Mouse (Mus musculus) layer of hippocampus, adult 9-10 months (tissue): ENCODE measurements around the gene Gm20388.
"Not testable (repeated sequence)": the region's sequence is repeated elsewhere in the genome, so short reads cannot be mapped to it uniquely, and the experiment has no call there.

Source experiments
- DNase-seq: peaks from one replicate; pipeline ENCODE4 v3.0.0; 2022; ENCODE audit warnings: low spot score

The Gm20388 gene

DNA sequence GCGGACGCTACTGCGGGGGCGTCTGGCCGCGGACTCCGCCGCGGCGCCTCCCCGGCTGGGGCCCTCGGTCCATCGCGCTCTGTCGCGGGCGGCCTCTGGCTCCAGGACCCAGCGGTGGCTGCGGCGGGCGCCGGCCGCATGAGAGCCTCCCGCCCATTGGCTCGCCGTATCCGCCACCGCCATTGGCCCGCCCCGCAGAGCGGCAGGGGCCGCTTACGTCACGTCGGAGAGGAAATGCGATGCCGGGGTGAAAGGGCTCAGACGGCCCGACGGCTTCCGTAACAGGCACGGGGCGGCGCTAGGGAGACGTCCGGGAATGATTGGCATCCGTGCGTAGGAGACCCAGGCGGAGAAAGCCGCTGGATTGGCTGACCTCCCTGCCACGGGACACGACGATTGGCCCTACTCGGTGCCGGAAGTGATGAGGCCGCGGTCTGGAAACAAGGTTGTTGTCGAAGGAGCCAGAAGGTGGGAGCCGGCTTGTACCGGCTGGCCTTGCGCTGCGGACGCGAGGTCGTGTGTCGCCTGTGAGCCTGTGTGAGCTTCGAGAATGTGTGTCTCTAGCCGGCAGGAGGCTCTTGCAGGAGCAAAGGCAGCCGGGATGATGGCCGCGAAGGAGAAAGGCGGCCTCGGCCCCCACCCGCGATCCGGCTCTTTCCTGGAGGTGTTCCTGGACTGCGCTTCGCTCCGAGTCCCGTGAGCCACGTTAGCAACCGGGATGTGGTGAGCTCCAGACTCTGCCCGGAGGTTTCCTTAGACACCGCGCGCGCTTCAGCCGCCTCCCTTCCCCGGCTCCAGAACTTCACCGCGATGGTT is 3131.7 kb downstream of the Gm20388 start, which contains the start of gene Ankrd11:
Gene Ankrd11, minus strand, starts transcription at position 120 of the 816 bp plus-strand sequence.
- DNase-seq: peak; percentile 98

DNA sequence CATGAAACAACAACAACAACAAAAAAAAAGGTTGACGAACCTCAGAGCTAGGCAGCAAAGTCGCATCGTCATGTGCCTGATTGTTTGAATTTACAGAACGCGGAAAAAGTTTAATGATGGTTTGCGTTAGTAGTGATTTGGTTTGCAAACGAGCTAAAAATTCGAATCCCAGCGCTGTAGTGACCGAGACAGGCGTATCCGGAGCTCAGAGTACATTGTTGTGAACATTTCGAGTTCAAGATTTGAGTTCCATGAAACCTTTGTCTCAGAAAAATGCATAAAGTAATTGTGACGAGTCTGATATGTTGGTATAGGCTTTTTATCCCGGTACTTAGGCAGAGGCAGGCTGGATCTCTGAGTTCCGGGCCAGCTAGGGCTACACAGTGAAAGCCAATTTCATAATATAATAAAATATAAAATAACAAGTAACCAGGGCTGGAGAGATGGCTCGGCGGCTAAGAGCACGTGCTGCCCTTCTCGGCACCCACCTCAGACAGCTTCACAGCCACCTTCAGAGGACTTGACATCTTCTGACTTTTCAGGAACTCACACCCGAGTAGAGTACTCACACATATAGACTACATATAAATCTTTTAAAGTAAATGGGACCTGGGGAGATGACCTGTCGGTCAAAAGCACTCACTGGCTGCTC is 3132.5 kb downstream of the Gm20388 start:
- no peak for DNase-seq

- DNase-seq: no peak
Observed at GRCm38 (mm10) chr8:123043941-123044340, 3133.3 kb downstream of the Gm20388 start.

DNA sequence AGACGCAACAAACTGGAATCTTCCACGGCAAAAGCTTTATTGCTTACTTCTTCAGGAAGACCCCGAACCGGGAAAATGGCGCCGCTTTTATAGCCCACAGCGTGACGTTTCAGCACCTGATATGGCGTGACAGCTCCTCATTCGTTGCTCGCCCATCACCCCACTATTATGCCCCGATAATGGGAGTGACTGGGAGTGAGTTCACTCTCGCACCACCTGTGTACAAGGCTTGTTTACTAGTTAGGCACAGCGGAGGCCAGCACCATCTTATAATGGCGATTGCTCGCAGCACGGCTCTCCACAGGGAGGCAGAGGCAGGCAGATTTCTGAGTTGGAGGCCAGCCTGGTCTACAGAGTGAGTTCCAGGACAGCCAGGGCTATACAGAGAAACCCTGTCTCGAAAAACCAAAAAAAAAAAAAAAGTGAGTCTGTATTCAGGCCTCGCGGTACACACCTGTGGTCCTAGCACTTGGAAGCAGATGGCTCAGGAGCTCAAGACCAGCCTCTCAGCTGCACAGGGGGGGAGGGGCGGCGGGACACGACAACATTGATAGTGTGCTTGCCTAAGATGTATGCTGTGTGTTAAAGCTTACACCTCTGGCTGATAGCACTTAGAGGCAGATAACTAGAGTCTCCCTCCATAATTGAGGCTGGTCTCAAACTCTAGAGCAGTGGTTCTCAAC is 3134.2 kb downstream of the Gm20388 start:
- not testable (repeated sequence) for DNase-seq

DNA sequence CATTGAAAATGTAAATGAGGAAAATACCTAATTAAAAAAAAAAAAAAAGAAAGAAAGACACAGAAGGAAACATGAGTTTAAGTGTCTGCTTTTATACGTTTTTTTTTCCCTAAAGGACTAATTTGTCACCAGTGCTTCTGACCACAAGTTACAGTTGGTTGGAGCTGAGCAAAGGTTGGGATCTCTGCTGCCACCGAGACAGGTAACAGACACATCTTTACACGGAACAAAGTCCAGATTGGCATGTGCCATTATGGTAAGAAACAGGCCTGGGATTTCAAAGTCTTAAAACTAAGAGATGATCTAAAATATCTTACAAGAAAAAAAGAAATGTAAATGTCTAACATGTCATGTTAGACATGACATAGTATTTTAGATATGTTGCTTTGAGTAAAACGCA is 3136.1 kb downstream of the Gm20388 start:
- DNase-seq: no peak

- DNase-seq: no peak
Observed at GRCm38 (mm10) chr8:123047827-123048226, 3137.2 kb downstream of the Gm20388 start.

DNA sequence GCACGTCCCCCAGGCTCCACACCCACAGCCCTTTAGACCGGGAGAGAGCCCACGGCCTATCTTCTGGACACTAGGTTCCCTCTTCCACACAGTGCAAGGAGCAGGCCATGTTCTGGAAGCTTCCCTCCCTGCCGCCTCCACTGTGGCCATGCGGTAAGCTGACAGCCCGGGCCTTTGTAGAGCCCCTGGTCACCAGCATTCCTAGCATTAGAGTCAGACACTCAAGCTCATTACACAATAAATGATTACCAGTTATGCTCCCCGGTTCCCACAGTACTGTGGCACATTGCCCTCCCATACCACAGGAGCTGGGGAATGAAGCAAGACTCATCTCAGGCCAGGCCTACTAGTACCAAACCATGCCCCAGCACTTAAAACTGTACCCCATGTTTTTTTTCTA is 3137.8 kb downstream of the Gm20388 start:
- no peak for DNase-seq

DNA sequence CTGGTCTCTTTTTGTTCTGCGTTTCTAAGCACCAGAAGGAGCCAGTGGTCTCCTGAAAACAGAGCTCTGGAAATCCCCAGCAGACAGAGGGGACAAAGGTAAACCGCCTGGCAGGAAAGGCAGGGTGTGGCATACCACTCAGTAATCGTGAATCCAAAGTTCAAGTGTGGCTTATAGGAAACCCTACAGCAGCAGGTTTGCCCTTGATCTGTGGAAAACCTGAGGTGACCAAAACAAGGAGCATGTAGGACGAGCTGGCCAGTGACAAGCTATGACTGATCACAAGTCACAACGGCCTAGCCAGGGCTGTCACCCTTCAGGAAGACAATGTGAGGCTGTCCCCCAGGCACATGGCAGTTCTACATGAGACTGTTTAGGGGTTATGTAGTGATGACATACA is 3140.8 kb downstream of the Gm20388 start:
- DNase-seq: no peak

DNA sequence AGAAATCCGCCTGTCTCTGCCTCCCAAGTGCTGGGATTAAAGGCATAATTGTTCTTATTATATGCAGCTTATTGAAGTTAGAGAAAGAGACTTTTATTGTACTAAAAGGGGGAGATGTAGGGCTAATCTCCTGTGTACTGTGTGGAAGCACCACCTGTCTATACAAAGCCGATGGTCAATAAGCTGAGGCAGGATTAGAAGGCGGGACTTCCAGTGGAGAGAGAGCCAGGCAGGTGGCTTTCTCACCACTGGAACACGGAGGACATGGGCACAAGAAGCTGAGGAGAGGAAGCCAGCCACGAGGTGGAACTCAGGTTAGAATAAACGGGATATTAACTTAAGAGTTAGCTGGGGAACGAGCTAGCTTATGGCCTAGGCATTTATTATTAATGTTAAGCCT is 3152.1 kb downstream of the Gm20388 start, which contains the start of gene Spg7:
Gene Spg7, plus strand, starts transcription at position 222 of the 400 bp plus-strand sequence.
- no peak for DNase-seq

GRCm38 (mm10) chr8:123064072-123064471 is 3153.4 kb downstream of the Gm20388 start:
- DNase-seq: no peak

- no peak for DNase-seq
Observed at GRCm38 (mm10) chr8:123064809-123065213, 3154.2 kb downstream of the Gm20388 start.

DNA sequence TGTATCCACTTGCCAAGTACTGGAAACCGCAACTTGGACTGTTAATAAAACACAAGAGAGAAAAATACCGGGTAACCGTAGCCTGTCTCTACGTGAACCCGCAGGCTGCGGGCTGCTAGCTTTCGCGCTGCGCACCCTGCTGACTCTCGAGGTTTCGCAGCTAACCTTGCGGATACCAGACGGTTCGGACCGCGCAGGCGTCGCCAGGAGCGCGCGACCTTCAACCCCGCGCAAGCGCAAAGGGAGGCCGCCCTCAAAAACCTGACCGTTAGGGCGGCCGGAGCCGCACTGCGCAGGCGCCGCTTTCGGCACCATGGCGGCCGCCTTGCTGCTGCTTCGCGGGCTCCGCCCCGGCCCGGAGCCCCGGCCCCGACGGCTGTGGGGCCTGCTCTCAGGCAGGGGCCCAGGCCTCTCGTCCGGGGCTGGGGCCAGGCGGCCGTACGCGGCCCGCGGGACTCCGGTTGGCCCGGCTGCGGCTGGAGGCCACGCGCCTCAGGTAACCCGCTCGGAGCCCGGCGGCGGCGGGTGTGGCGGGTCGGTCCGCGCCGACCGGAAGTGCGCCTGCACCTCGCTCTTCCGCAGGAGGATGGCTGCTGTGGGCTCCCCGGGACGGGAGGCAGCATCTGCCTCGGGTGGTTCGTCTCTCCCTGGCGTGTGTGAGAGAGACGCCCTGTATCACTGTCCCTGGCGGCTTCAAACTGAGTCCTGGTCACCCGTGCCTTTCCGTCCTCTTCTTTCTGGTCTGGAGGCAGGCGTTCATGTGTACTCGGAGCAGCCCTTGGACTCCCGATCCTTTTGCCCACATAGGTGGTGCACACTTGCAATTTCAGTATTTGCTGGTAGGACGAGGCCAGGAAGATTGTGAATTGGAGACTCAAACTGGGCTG is 3154.8 kb downstream of the Gm20388 start:
- DNase-seq: peak; percentile 78

DNA sequence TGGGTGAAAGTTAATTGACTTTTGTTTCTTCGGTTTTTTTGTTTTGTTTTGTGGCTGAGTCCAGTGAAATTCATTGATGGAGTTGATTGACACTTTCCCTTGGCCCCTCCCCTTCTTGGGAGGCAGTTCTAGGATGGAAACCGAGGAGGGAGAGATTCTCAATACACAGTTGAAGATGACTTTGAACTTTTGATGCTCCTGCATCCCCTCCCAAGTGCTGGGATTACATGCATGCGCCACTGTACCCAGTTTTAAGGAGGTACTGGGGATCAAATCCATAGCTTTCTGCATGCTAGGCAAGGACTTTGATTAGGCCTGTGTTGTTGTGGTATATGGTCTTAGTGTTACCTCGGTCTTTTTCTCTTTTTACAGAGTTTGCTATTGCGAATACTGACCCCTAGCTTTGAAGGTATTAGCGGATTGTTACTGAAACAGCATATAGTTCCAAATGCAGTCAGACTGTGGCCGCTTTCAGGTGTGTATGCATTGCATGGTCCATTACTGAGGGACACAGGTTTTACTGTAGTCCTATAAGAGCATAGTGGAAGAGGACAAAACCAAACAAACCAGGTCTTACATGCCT is 3155.6 kb downstream of the Gm20388 start:
- no peak for DNase-seq

GRCm38 (mm10) chr8:123071176-123071575 is 3160.5 kb downstream of the Gm20388 start:
- no peak for DNase-seq

DNA sequence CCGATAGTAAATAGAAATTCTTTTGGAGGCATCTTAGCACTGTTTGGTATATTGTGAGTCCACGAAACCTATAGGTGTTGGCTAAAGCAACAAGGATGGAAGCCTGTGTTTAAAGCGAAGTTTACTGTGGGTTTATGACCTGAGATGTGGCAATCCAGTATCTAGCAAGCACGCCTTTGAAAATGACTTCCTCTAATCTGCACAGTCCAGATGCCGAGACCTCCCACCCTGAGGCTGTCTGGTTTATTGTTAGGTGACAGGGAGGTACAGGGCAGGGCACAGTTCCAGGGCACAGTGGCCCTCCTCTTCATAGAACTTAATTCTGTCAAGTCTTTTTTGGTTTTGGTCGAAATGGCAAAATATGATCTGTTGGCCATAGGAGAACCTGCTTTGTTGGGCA is 3166.6 kb downstream of the Gm20388 start:
- DNase-seq: no peak

- no peak for DNase-seq
Observed at GRCm38 (mm10) chr8:123082993-123083392, 3172.4 kb downstream of the Gm20388 start.

DNA sequence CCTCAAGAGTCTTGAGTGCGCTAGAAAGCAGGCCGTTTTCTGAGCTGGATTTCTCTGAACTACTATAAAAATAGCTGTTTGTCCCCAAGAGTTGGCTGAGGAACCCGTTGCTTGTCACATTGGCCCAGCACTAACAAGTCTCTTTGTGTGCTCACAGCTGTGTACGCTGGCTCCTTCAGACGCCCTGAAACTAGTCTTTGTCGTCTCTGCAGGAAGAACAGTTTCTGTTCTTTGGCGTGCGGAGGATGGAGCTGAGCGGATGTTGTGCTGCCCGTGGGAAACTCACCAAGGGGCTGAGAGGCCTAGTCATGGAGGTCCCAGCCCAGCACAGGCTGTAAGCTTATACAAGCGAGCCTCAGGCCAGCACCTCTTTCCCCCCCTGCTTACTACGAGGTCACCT is 3173.0 kb downstream of the Gm20388 start:
- DNase-seq: no peak

DNA sequence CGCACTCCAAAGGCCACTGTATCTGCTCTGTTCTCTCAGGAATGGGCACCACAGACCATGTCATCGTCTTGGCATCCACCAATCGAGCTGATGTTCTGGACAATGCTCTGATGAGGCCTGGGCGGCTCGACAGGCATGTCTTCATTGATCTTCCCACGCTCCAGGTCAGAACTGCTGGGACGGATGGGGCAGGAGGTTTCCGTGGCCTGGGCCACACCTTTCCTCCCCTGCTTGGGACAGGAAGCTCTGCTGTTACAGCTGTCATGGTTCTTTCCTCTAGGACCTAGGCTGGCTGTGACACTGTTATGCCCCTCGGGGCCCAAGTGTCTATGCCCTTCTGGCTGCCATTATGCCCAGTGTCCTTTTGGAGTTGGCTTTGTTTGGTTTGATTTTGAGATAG is 3176.6 kb downstream of the Gm20388 start:
- no peak for DNase-seq

- no peak for DNase-seq
Observed at GRCm38 (mm10) chr8:123097216-123097615, 3186.6 kb downstream of the Gm20388 start.

- no peak for DNase-seq
Observed at GRCm38 (mm10) chr8:123097786-123098584, 3187.3 kb downstream of the Gm20388 start.

- no peak for DNase-seq
Observed at GRCm38 (mm10) chr8:123100288-123100687, 3189.6 kb downstream of the Gm20388 start.
